Mouse (Mus musculus) kidney, postnatal 0 days (tissue): ENCODE results near the gene Myo1h. TPM values are rescaled to one million over a fixed set of nuclear protein-coding genes. Genes with fewer than 3 reads are reported as not detected.

Source experiments
- ATAC-seq: fragments of 200-750 bp; cut with Nextera tagmentation; replicated peaks from 2 replicates; pipeline ENCODE4 v1.8.0; 2017; ENCODE audit warnings: low read depth, moderate number of reproducible peaks, moderate TSS enrichment, moderate library complexity; ENCODE audit not compliant: low FRiP score
- DNase-seq: peaks from one replicate; pipeline ENCODE4 v3.0.0-alpha.2; 2016; ENCODE audit warnings: low spot score
- H3K27ac ChIP-seq: fragments of 300-500 bp; sonication (generic); 2 replicates; pipeline ENCODE4 v1.5.1; 2014; ENCODE audit warnings: mild to moderate bottlenecking
- H3K27me3 ChIP-seq: fragments of 300-500 bp; sonication (generic); 2 replicates; pipeline ENCODE4 v1.6.1; 2014; ENCODE audit warnings: low read length, mixed read lengths; ENCODE audit not compliant: insufficient read depth
- H3K36me3 ChIP-seq: fragments of 300-500 bp; sonication (generic); 2 replicates; pipeline ENCODE4 v1.6.1; 2014; ENCODE audit warnings: low read length, mixed read lengths; ENCODE audit not compliant: insufficient read depth
- H3K4me1 ChIP-seq: fragments of 300-500 bp; sonication (generic); replicated peaks from 2 replicates; pipeline ENCODE4 v1.6.1; 2014; ENCODE audit warnings: antibody characterized with exemption, low read length, mixed read lengths; ENCODE audit not compliant: insufficient read depth
- H3K4me2 ChIP-seq: fragments of 300-500 bp; sonication (generic); 2 replicates; pipeline ENCODE4 v1.6.1; 2014; ENCODE audit warnings: mild to moderate bottlenecking, low read length, moderate library complexity, mixed read lengths
- H3K4me3 ChIP-seq: fragments of 300-500 bp; sonication (generic); replicated peaks from 2 replicates; pipeline ENCODE4 v1.5.1; 2014; ENCODE audit warnings: low read depth, low read length
- H3K9ac ChIP-seq: fragments of 300-500 bp; sonication (generic); 2 replicates; pipeline ENCODE4 v1.6.1; 2014; ENCODE audit warnings: low read depth, low read length
- H3K9me3 ChIP-seq: fragments of 300-500 bp; sonication (generic); replicated peaks from 2 replicates; pipeline ENCODE4 v1.6.1; 2016; ENCODE audit warnings: low read length, inconsistent platforms, mixed read lengths
- CTCF ChIP-seq: IDR thresholded peaks from 2 replicates; pipeline ENCODE4 v1.5.1; 2016; ENCODE audit warnings: antibody characterized with exemption, low read depth, mild to moderate bottlenecking, moderate library complexity
- WGBS: fragments of 180-500 bp; shearing (Covaris S2); extraction: QIAGEN DNeasy Blood & Tissue Kit; methylation state at CpG from one replicate; pipeline ENCODE4 v1.1.7; 2014; 5-methylcytosine and 5-hydroxymethylcytosine counted together
- polyA plus RNA-seq: library from polyadenylated mRNA; unstranded; fragments of >200 nt; fragmentation: Nextera tagmentation; extraction: Ambion mirVana; gene quantifications from 2 replicates; pipeline ENCODE4 v1.2.1, GENCODE M21; 2015

Myo1h gene
- polyA plus RNA-seq, 1 experiment from 2014 or later = 1.4 TPM

- WGBS = 61% methylated on average over 25 of the region's 25 CpGs
- no peak overlapping the region for H3K4me3 ChIP-seq
- ATAC-seq = no peak; the same call in 1 of the 2 replicates
- no peak overlapping the region for H3K27ac ChIP-seq
- H3K27me3 ChIP-seq = no peaks in the 10 kb centered on the region
- no peak for TF ChIP-seq CTCF
- no peaks in the 10 kb centered on the region for H3K9me3 ChIP-seq
- H3K9ac ChIP-seq = no peak overlapping the region
- H3K4me1 ChIP-seq = no peaks in the 10 kb centered on the region
- H3K36me3 ChIP-seq = no peaks in the 10 kb centered on the region
- no peak overlapping the region for H3K4me2 ChIP-seq
- no peak for DNase-seq
These were observed 34.3 kb downstream of the Myo1h start for GRCm38 (mm10) chr5:114323105-114323790.

DNA sequence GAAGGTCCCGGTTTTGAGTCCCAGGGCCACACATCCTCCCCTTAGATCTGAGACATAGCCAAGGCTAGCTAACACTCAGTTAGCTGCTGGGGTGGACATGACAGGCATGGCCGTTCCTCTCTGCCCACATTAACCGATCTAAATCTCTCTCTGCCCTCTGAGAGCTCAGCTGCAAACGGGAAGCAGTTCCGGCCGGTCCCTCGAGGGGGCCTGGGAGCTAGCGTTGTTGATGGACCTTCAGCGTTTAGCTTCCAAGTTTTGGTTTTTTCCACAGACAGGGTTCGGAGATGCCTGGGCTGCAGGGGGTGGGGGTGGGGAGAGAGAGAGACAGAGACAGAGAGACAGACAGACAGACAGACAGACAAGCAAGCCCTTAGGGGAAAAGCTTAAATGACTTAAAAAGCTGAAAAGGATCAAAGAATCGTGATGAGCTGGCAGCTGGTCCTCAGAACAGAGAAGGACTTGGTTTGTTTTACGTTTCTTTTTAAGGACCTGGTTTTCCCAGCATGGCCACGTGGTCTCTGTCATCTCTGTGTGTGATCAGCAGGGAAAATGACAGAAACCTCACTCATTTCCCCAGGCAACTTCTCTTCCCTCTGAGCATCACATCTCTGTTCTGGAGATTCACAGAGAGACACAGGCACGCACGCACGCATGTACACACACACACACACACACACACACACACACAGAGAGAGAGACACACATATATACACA is 35.0 kb downstream of the Myo1h start:
- no peak overlapping the region for H3K9ac ChIP-seq
- H3K4me1 ChIP-seq = no peaks in the 10 kb centered on the region
- peak; percentile 61 for TF ChIP-seq CTCF
- H3K27ac ChIP-seq = no peak overlapping the region
- ATAC-seq = no peak
- H3K27me3 ChIP-seq = no peaks in the 10 kb centered on the region
- no peaks in the 10 kb centered on the region for H3K9me3 ChIP-seq
- H3K36me3 ChIP-seq = no peaks in the 10 kb centered on the region
- H3K4me2 ChIP-seq = no peak overlapping the region; the same call in 1 of the 2 replicates
- 24% methylated on average over 16 of the region's 16 CpGs for WGBS
- DNase-seq = peak; percentile 80
- H3K4me3 ChIP-seq = no peak overlapping the region

DNA sequence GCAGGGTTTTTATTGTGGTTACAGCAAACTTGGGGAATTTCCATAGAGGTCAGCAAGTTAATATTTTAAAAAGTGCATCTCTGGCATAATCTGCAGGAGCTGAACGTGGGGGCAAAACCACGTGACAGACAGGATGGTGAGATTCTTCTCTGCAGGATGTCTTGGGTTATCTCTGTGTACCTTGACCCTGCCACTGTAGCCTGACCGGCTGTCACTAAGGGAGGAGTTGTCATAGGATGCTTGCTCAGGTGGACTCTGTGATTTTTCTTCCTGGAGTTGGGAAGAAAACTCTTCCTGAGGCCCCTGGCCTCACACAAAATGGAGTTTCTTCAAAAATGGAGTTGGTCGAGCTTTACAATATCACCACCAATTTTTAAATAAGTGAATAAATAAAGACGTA is 54.0 kb downstream of the Myo1h start:
- no peak for ATAC-seq
- Histone ChIP-seq H3K27me3 (no peaks in the 10 kb centered on the region), H3K27ac (no peak overlapping the region), H3K9ac (no peak overlapping the region), H3K4me3 (no peak overlapping the region), H3K9me3 (no peaks in the 10 kb centered on the region), H3K4me2 (no peak overlapping the region), H3K36me3 (no peaks in the 10 kb centered on the region), H3K4me1 (no peaks in the 10 kb centered on the region)
- DNase-seq = no peak
- TF ChIP-seq CTCF = no peak
- 74% methylated on average over 5 of the region's 5 CpGs for WGBS

DNA sequence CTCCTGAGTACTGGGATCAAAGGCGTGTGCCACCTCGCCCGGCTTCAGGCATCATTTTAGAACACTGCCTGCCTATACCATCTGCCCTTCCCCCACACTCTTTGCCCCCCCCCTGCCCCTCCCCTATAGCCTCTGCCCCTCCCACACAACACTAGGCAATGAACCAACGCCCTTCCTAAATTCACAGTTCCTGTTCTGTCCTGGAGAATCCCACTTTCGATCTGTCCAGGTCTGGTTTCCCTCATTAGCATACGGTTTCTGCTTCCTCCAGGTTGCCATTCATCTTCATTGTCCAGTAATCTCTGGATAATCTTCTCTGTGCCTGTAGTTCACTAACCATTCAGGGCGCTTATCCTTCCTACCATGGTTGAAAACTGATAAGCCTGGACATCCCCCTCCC is 54.6 kb downstream of the Myo1h start:
- WGBS = 81% methylated on average over 7 of the region's 7 CpGs
- H3K36me3 ChIP-seq = no peaks in the 10 kb centered on the region
- H3K4me3 ChIP-seq = no peak overlapping the region
- H3K4me1 ChIP-seq = no peaks in the 10 kb centered on the region
- H3K9ac ChIP-seq = no peak overlapping the region
- no peak overlapping the region for H3K4me2 ChIP-seq
- no peak for TF ChIP-seq CTCF
- no peak overlapping the region for H3K27ac ChIP-seq
- no peaks in the 10 kb centered on the region for H3K9me3 ChIP-seq
- DNase-seq (no peak), ATAC-seq (no peak)
- H3K27me3 ChIP-seq = no peaks in the 10 kb centered on the region

DNA sequence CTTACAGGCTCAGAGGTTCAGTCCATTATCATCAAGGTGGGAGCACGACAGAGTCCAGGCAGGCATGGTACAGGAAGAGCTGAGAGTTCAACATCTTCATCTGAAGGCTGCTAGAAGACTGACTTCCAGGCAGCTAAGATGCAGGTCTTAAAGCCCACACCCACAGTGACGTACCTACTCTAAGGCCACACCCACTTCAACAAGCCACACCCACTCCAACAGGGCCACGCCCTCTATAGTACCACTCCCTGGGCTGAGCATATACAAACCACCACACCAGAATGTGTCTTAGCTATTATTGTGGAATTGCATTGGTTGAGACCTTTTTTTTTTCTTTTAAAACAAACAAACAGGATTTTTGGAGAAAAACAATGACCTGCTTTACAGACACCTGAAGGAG is 56.6 kb downstream of the Myo1h start:
- Histone ChIP-seq H3K9me3 (no peaks in the 10 kb centered on the region), H3K4me1 (no peaks in the 10 kb centered on the region), H3K27ac (no peak overlapping the region), H3K9ac (no peak overlapping the region), H3K36me3 (no peaks in the 10 kb centered on the region), H3K4me3 (no peak overlapping the region), H3K4me2 (no peak overlapping the region), H3K27me3 (no peaks in the 10 kb centered on the region)
- 58% methylated on average over 3 of the region's 3 CpGs for WGBS
- ATAC-seq = no peak
- peak; percentile 23 for DNase-seq
- TF ChIP-seq CTCF = no peak

DNA sequence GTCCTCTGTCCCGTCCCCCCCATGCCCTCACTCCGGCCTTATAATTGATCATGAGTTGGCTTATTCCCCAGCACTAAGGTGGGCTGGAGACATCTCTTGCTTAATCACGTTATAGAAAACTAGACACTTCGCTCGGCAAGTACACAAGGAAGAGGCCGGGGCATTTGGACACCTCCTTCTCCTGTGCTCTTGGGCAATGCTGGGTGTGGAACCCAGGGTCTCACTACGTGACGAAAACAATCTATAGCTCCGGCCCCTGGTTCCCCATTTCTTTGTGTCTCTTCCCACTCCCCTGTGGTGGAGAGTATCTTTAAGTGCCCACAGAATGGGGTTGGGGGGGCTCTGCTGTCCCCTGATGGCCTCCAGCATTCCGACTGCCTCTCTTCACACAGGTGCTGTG is 58.0 kb downstream of the Myo1h start:
- no peak for ATAC-seq
- 82% methylated on average over 10 of the region's 10 CpGs for WGBS
- H3K27ac ChIP-seq = no peak overlapping the region
- no peaks in the 10 kb centered on the region for H3K4me1 ChIP-seq
- H3K4me2 ChIP-seq = no peak overlapping the region
- no peaks in the 10 kb centered on the region for H3K27me3 ChIP-seq
- H3K9ac ChIP-seq = no peak overlapping the region
- no peak for DNase-seq
- H3K4me3 ChIP-seq = no peak overlapping the region
- TF ChIP-seq CTCF = no peak
- H3K9me3 ChIP-seq = no peaks in the 10 kb centered on the region
- no peaks in the 10 kb centered on the region for H3K36me3 ChIP-seq
